Mouse (Mus musculus) embryonic facial prominence, embryonic 11.5 days (tissue): Measurements from ENCODE around the gene Tor3a. TPM values are rescaled to one million over a fixed set of nuclear protein-coding genes. Genes with fewer than 3 reads are reported as not detected.

Source experiments
- ATAC-seq: fragments of 200-750 bp; cut with Nextera tagmentation; replicated peaks from 2 replicates; pipeline ENCODE4 v1.8.0; 2017; ENCODE audit warnings: low read depth; ENCODE audit not compliant: insufficient number of reproducible peaks, low FRiP score, low TSS enrichment
- DNase-seq: peaks from one replicate; pipeline ENCODE4 v3.0.0-alpha.2; 2015; ENCODE audit warnings: low spot score
- H3K27ac ChIP-seq: fragments of 300-500 bp; sonication (generic); replicated peaks from 2 replicates; pipeline ENCODE4 v1.5.1; 2014; ENCODE audit warnings: mild to moderate bottlenecking, low read depth, low read length, control low read depth
- H3K27me3 ChIP-seq: fragments of 300-500 bp; sonication (generic); 2 replicates; pipeline ENCODE4 v1.6.1; 2014; ENCODE audit warnings: mild to moderate bottlenecking, low read length, moderate library complexity, mixed read lengths; ENCODE audit not compliant: control insufficient read depth, insufficient read depth
- H3K36me3 ChIP-seq: fragments of 300-500 bp; sonication (generic); replicated peaks from 2 replicates; pipeline ENCODE4 v1.6.1; 2014; ENCODE audit warnings: low read depth, mild to moderate bottlenecking, low read length, moderate library complexity, mixed read lengths; ENCODE audit not compliant: control insufficient read depth, insufficient read depth
- H3K4me1 ChIP-seq: fragments of 300-500 bp; sonication (generic); 2 replicates; pipeline ENCODE4 v1.6.1; 2014; ENCODE audit warnings: low read length, mixed read lengths; ENCODE audit not compliant: control insufficient read depth, insufficient read depth
- H3K4me2 ChIP-seq: fragments of 300-500 bp; sonication (generic); 2 replicates; pipeline ENCODE4 v1.6.1; 2014; ENCODE audit warnings: low read depth, mild to moderate bottlenecking, control low read depth, low read length, moderate library complexity
- H3K4me3 ChIP-seq: fragments of 300-500 bp; sonication (generic); 2 replicates; pipeline ENCODE4 v1.5.1; 2014; ENCODE audit warnings: low read depth, low read length, control low read depth
- H3K9ac ChIP-seq: fragments of 300-500 bp; sonication (generic); replicated peaks from 2 replicates; pipeline ENCODE4 v1.6.1; 2014; ENCODE audit warnings: mild to moderate bottlenecking, control low read depth, low read length
- H3K9me3 ChIP-seq: fragments of 300-500 bp; sonication (generic); replicated peaks from 2 replicates; pipeline ENCODE4 v1.6.1; 2016; ENCODE audit warnings: mild to moderate bottlenecking, low read length, inconsistent platforms, mixed read lengths; ENCODE audit not compliant: control insufficient read depth
- WGBS: fragments of 180-500 bp; shearing (Covaris S2); extraction: QIAGEN DNeasy Blood & Tissue Kit; methylation state at CpG from one replicate; pipeline ENCODE4 v1.1.7; 2014; 5-methylcytosine and 5-hydroxymethylcytosine counted together
- polyA plus RNA-seq: library from polyadenylated mRNA; unstranded; fragments of >200 nt; fragmentation: Nextera tagmentation; extraction: Ambion mirVana; gene quantifications from 2 replicates; pipeline ENCODE4 v1.2.1, GENCODE M21; 2014

Tor3a gene
- 3.3 and 4.0 TPM in 2 replicates for polyA plus RNA-seq

GRCm38 (mm10) chr1:156674195-156675000, at the start of gene Tor3a:
Tor3a (minus strand) TSS chr1:156674356.
- Histone ChIP-seq H3K27ac (no peak within 1 kb of the TSS), H3K27me3 (0 out of 2 replicates have a peak, but pooled peaks cover 2% of the 10 kb centered on the region), H3K36me3 (no peaks in the 10 kb centered on the region), H3K9ac (peak within 1 kb of the TSS; percentile 61), H3K4me3 (peak within 1 kb of the TSS; percentile 57), H3K4me1 (no peaks in the 10 kb centered on the region), H3K9me3 (no peaks in the 10 kb centered on the region), H3K4me2 (peak within 1 kb of the TSS; percentile 96)
- DNase-seq (peak; percentile 76), ATAC-seq (peak; percentile 51)
- 7% methylated on average over 37 of the region's 37 CpGs for WGBS

GRCm38 (mm10) chr1:156722089-156722488, 47.9 kb upstream of the Tor3a start:
- H3K4me2 ChIP-seq = no peak overlapping the region
- no peak overlapping the region for H3K4me3 ChIP-seq
- H3K27me3 ChIP-seq = no peaks in the 10 kb centered on the region
- no peak overlapping the region for H3K9ac ChIP-seq
- 46% methylated on average over 6 of the region's 6 CpGs for WGBS
- DNase-seq = no peak
- no peak for ATAC-seq
- no peaks in the 10 kb centered on the region for H3K9me3 ChIP-seq
- H3K36me3 ChIP-seq = no peaks in the 10 kb centered on the region
- no peaks in the 10 kb centered on the region for H3K4me1 ChIP-seq
- H3K27ac ChIP-seq = no peak overlapping the region

GRCm38 (mm10) chr1:156720046-156720445, 45.9 kb upstream of the Tor3a start:
- no peaks in the 10 kb centered on the region for H3K27me3 ChIP-seq
- no peak for DNase-seq
- 54% methylated on average over 4 of the region's 4 CpGs for WGBS
- no peak overlapping the region for H3K4me3 ChIP-seq
- no peaks in the 10 kb centered on the region for H3K36me3 ChIP-seq
- no peaks in the 10 kb centered on the region for H3K4me1 ChIP-seq
- H3K9me3 ChIP-seq = no peaks in the 10 kb centered on the region
- no peak overlapping the region for H3K27ac ChIP-seq
- no peak overlapping the region; the same call in 1 of the 2 replicates for H3K9ac ChIP-seq
- H3K4me2 ChIP-seq = no peak overlapping the region
- no peak for ATAC-seq

GRCm38 (mm10) chr1:156718950-156719805, 45.0 kb upstream of the Tor3a start, which contains the start of gene Fam20b:
Fam20b (minus strand) TSS chr1:156719086.
- Histone ChIP-seq H3K27ac (peak within 1 kb of the TSS; percentile 67), H3K27me3 (no peaks in the 10 kb centered on the region), H3K4me2 (peak within 1 kb of the TSS; percentile 66), H3K9me3 (no peaks in the 10 kb centered on the region), H3K4me1 (no peaks in the 10 kb centered on the region), H3K36me3 (no peaks in the 10 kb centered on the region), H3K4me3 (peak within 1 kb of the TSS; percentile 95), H3K9ac (peak within 1 kb of the TSS; percentile 84)
- ATAC-seq = peak; percentile 95
- 2% methylated on average over 28 of the region's 47 CpGs for WGBS
- peak; percentile 96 for DNase-seq

- H3K4me1 ChIP-seq = no peaks in the 10 kb centered on the region
- peak overlapping the region; percentile 67 for H3K27ac ChIP-seq
- no peaks in the 10 kb centered on the region for H3K9me3 ChIP-seq
- H3K27me3 ChIP-seq = no peaks in the 10 kb centered on the region
- H3K36me3 ChIP-seq = no peaks in the 10 kb centered on the region
- under 1% methylated on average over 48 of the region's 73 CpGs for WGBS
- peak overlapping the region; percentile 84 for H3K9ac ChIP-seq
- peak overlapping the region; percentile 66 for H3K4me2 ChIP-seq
- DNase-seq (peak; percentile 75), ATAC-seq (peak; percentile 89)
- H3K4me3 ChIP-seq = peak overlapping the region; percentile 95
Observed at GRCm38 (mm10) chr1:156718286-156718949, 44.3 kb upstream of the Tor3a start.

GRCm38 (mm10) chr1:156717751-156718285, 43.7 kb upstream of the Tor3a start:
- Histone ChIP-seq H3K4me1 (no peaks in the 10 kb centered on the region), H3K9me3 (no peaks in the 10 kb centered on the region), H3K4me3 (peak overlapping the region; percentile 95), H3K27ac (no peak overlapping the region), H3K4me2 (peak overlapping the region; percentile 66), H3K27me3 (no peaks in the 10 kb centered on the region), H3K9ac (peak overlapping the region; percentile 84), H3K36me3 (no peaks in the 10 kb centered on the region)
- DNase-seq (no peak), ATAC-seq (no peak)
- 16% methylated on average over 13 of the region's 13 CpGs for WGBS

- no peak overlapping the region for H3K27ac ChIP-seq
- H3K9me3 ChIP-seq = no peaks in the 10 kb centered on the region
- no peaks in the 10 kb centered on the region for H3K27me3 ChIP-seq
- WGBS = 87% methylated on average over 6 of the region's 6 CpGs
- no peak overlapping the region for H3K4me2 ChIP-seq
- DNase-seq (no peak), ATAC-seq (no peak)
- no peak overlapping the region for H3K9ac ChIP-seq
- H3K4me1 ChIP-seq = no peaks in the 10 kb centered on the region
- no peak overlapping the region for H3K4me3 ChIP-seq
- H3K36me3 ChIP-seq = no peaks in the 10 kb centered on the region
Observed at GRCm38 (mm10) chr1:156716681-156717080, 42.5 kb upstream of the Tor3a start.
